Mouse (Mus musculus) telencephalon, adult 2 months (tissue): Measurements from ENCODE around the gene Hebp1.

Experiments
- DNase-seq: peaks from one replicate; pipeline ENCODE4 v3.0.0-alpha.2; 2011; ENCODE audit warnings: low read depth, low spot score

Gene Hebp1

DNA sequence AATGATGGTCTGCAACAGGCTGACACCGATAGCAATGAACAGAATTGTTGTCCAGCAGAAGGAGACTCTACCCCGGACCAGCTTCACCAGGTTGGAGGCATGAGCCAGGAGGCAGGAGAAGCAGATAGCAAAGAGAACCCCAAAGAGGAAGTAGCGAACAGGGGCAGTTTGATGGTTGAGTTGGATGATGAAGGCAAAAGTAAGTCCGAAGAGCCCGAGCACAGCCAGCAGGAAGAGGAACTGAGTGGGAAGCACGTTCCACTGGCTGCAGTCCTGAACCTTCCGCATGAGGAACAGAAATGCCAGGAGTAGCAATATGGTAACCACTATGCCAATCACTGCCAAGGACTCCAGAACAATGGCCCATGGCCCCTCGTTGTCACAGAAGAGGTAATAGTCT lies 81.3 kb downstream of the Hebp1 start:
- DNase-seq: no peak

DNA sequence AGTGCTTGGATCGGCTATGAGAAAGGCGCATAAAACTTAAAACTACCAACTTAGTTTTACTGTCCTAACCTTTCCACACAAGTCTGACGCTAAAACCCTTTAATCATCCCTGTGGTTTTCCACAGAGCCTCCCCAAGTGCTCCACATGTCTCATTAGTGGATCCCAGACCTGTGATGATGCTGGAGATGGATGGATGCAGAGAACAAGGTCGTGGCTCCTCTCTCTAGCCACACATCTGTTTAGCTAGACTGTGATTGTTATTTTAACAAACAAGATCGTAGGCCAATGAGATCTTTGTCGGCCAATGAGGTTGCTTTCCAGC lies 84.7 kb downstream of the Hebp1 start:
- DNase-seq: no peak

DNA sequence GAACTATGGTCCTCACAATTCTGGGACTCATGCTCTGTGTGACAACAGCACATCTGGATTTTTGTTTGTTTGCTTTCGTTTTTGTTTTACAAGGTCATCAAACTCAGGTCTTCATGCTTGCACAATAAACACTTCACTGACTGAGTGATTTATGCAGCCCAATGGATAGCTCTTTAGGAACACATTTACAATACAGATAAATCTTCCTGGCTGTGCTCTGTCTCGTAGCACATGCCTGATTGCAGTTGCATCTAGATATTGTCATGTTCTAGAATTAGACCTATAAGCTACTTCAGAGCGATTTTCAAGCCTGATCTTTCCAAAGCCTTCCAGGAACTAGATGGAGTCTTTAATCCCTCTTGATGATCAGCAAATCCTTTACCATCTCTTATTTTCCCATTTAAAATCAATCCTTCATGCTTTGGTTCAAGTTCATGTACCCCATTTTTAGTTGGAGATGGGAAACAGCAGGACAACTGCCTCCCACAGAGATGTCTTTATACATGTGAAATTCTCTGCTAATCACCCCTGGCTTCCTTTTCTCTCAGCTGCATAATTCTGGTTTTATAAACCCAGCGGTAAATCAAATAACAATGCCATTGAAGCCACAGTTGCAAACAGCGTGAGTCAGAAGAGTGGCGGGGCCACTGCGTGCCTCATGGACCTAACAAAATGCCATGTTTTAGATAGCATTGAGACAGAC lies 85.3 kb downstream of the Hebp1 start:
- no peak for DNase-seq

DNA sequence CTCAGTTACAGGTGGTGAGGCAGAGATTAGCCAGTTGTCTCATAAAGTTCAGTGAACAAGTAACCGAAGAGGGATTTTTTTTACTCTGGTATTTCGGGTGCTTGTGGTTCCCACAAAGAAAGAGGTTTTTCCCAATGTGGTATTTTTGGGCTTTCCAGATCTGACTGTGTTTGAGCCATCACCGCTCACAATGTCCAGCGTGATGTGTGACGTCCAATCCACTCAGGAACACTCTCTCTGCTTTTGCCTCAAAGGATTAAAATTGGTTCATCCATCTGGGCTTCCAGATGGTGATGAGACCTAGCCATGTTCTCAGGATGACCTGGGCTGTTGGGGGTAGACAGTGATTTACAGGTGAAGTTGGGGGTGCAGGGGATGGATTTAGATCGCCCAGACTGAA lies 90.8 kb downstream of the Hebp1 start:
- peak; percentile 42 for DNase-seq

DNA sequence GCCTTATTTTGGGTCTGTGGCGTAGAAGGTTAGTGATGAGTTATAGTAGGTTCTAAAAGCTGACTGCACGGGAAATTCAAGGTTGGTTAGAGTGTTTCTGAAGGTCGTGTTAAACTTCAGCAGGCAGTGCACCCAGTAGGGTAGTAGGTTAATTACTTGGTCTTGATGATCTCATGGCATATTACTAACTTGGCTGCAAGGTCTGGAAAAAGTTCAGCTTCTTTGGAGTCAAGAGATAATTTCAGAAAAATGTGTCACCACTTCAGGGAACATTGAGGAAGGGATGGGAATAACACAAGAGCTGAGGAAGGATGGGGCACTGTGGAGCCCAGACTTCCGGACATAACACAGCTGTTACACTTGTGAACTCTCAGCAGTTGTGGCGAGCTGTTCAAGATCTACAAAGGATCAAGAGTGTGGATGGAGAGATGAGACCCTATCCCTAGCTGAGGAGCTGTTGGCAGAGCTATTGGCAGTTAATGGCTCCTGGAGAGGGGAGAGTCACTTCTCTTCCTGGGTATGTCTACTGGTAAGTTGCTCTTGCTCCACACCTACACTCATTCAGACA lies 95.0 kb downstream of the Hebp1 start:
- DNase-seq: no peak

DNA sequence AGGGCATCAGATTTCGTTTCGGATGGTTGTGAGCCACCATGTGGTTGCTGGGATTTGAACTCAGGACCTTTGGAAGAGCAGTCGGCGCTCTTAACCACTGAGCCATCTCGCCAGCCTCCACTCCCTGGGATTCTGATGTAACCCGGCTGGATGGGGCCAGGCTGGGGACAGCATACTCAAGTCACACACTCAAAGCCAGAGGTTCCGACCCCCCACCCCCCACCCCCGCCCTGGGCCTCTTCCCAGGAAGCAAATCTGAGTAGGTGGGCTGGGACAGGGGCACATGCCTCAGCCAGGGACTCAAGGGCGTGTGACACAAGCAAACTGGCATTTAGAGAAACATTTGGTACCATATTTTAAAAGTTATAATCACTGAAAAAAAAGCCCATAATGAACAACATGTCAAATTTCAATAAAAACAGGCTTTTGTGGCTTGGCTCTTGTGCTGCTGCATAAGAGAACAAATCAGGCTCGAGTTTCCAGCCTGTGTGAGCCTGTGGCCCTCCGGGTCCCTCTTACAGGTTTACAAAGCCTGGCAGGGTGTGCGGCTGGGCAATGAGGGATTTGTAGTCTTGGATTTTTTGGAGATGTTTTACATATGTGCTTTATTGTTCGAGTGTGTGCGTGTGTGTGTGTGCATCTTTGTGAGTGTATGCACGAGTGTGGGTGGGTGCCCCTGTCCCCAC lies 96.9 kb downstream of the Hebp1 start:
- no peak for DNase-seq

DNA sequence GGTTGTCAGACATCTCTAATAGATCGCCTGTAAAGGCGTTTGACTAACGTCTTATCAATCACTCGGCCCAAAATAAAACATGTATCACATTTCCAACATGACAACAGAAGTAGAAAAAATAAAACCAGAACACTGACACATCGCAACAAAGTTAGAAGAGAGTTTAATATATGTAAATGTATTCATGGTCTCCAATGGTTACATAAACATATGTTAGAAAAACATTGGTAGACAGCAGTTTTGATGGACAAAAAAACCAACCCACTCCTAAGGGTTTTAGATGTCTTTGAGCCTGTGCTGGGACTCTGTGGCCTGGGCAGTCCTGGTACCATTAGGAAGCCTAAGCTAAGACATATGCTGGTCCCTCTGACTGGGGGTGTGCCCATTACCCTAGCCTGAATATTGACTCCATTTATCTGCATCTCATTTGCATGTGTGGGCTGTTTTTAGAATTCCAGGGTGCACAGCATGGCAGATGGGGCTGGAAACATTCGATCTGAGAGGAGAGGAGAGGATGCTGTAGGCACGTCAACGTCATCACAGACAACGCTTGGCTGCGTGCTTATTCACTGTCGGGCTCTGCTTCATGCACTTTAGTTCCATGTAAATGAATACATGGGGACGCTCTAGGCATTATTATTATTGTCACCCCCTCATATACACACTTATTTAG lies 104.9 kb downstream of the Hebp1 start:
- DNase-seq: peak; percentile 83

DNA sequence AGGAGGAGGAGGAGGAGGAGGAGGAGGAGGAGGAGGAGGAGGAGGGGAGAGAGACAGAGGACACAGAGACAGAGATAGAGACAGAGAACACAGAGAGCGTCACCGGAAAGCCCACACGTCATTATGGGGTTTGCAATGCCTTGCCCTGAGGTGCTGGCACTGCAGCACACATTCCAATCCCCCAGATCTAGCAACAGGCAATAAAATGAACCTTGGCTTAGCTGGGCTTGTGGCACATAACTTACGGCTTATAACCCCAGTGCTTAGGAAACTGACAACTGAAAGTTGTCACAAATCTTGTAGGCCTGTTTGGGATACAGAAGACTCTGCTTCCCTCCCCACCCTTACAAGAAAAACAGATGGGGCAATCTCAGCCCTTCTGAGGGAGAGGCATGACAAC lies 107.2 kb downstream of the Hebp1 start:
- DNase-seq: no peak

DNA sequence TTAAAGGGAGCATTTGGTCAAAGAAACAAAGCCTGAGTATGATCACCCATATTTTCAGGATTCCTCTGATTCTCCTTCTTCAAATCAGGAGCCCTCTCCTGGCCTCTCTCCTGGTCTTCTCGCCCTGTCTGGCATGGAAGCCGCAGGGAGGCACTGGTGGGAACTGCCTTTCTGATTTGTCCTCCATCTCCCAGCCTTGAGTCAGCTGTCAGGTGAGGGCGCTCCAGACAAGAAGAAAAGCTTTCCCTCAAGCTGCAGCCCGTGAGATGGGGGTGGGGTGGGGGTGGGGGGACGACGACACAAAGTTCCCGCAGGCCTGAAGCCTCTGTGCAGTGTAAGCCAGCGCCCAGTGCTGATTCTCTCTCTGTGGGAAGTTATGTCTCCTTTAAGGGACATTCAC lies 108.0 kb downstream of the Hebp1 start:
- no peak for DNase-seq

DNA sequence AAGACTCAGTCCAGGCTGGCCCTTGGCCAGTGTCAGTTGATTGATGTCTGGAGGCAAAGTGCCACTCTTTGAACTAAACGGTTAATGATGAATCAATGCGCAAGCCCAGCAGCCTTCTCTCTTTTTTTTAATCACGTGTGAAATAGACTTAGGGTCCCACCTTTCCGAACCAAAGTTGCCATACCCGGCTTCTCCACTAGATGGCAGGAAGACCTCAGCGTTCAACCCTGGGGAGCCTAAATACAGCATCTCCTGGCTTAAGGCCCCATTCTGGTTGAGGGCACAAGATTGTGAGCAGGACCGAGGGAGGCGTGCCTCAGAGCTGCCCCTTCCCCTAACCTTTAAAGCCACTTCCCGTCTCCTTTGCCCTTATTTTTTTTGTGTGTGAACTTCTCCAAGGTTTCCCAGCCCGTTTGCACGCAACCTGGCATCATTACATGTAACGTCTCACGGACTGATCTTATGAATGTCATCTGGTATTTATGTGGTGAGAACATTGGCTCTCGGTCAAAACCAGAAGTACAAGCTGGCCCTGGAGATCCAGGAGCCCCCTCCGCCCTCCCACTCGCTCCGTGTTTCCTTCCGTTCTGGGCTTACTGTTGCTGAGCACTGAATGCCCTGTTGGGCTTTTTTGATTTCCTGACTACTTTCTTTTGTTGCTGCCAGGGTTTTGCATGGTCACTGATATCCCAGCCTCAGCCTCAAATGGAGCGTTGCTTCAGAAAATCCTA lies 109.9 kb downstream of the Hebp1 start:
- DNase-seq: peak; percentile 66
